Mouse (Mus musculus) MEL (cell line): ENCODE data around the gene Fyn.

Source experiments
- CTCF ChIP-seq, 3 experiments: IDR thresholded peaks in 2 of 3; conservative IDR thresholded peaks in 1 of 3; 2 replicates each; pipeline ENCODE4 v1.5.1; 2011 to 2012; ENCODE audit warnings: low read length in 3 of 3, low read depth in 2 of 3, mild to moderate bottlenecking in 2 of 3, improper control_type of control experiment in 1 of 3, inconsistent platforms in 1 of 3, mixed read lengths in 1 of 3, moderate library complexity in 1 of 3; ENCODE audit not compliant: control insufficient read depth in 1 of 3, insufficient read depth in 1 of 3, poor library complexity in 1 of 3, severe bottlenecking in 1 of 3
- GABPA ChIP-seq: IDR thresholded peaks from 2 replicates; pipeline ENCODE4 v1.6.1; 2012; ENCODE audit warnings: low read depth, mild to moderate bottlenecking, inconsistent platforms, low read length, improper control_type of control experiment, moderate library complexity
- MAFK ChIP-seq: IDR thresholded peaks from 2 replicates; pipeline ENCODE4 v1.6.1; 2011; ENCODE audit warnings: low read depth, mild to moderate bottlenecking, low read length, improper control_type of control experiment, borderline replicate concordance
- MAX ChIP-seq: IDR thresholded peaks from 2 replicates; pipeline ENCODE4 v1.6.1; 2011; ENCODE audit warnings: low read length, improper control_type of control experiment

DNA sequence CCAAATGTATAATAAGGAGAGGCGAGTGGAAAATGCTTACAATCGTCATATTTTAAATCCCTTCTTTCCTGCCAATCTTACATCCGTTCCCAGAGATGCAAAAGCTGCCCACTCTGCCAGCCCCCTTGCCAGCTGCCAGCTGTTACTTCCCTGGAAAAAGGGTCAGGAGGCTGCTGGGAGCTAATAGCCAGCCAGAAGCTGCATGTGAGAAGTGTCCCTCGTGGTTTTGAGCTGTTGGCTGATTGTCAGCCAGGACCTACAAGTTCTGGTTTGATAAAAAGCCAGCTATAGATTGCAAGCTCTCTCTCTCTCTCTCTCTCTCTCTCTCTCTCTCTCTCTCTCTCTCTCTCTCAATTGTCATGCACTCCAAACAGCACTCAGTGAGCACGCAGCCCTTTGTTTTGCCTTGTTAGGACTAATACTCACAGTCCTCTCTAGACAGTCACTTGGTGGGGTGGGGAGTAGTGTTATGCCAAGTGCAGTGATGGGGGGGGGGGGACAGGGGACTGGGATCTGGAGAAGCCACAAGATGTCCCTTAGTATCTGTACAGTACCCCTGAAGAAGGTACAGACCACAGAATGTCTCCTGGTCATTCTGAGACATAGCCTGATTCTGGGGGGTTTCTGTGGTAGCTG is 218.8 kb downstream of the Fyn start:
- TF ChIP-seq GABPA (no peak), MAFK (no peak), CTCF (IDR thresholded peaks at IDR 0.05 in 2 of 3, conservative IDR thresholded peaks at IDR 0.05 in 1 of 3; ENCODE audit: control insufficient read depth in 1 of 3, insufficient read depth in 1 of 3, low read depth in 2 of 3, low read length in 3 of 3, poor library complexity in 1 of 3, severe bottlenecking in 1 of 3) (no peak), MAX (no peak)
